Mouse (Mus musculus) embryonic facial prominence, embryonic 10.5 days (tissue): ENCODE data around the gene Heatr9. TPM values are rescaled to one million over a fixed set of nuclear protein-coding genes. Genes with fewer than 3 reads are reported as not detected.
"Not testable (repeated sequence)": the region's sequence is repeated elsewhere in the genome, so short reads cannot be mapped to it uniquely, and the experiment has no call there.

Experiments used
- DNase-seq: peaks from one replicate; pipeline ENCODE4 v3.0.0-alpha.2; 2017; ENCODE audit warnings: low spot score
- H3K27ac ChIP-seq: fragments of 300-500 bp; sonication (generic); replicated peaks from 2 replicates; pipeline ENCODE4 v1.5.1; 2016; ENCODE audit warnings: mild to moderate bottlenecking
- H3K27me3 ChIP-seq: fragments of 300-500 bp; sonication (generic); replicated peaks from 2 replicates; pipeline ENCODE4 v1.6.1; 2016; ENCODE audit warnings: low read depth, mild to moderate bottlenecking; ENCODE audit not compliant: poor library complexity, severe bottlenecking
- H3K36me3 ChIP-seq: fragments of 300-500 bp; sonication (generic); replicated peaks from 2 replicates; pipeline ENCODE4 v1.6.1; 2016; ENCODE audit warnings: mild to moderate bottlenecking, moderate library complexity
- H3K4me1 ChIP-seq: fragments of 300-500 bp; sonication (generic); 2 replicates; pipeline ENCODE4 v1.6.1; 2016
- H3K4me3 ChIP-seq: fragments of 300-500 bp; sonication (generic); 2 replicates; pipeline ENCODE4 v1.5.1; 2016; ENCODE audit warnings: mild to moderate bottlenecking, moderate library complexity
- H3K9me3 ChIP-seq: fragments of 300-500 bp; sonication (generic); 2 replicates; pipeline ENCODE4 v1.6.1; 2016; ENCODE audit warnings: mild to moderate bottlenecking
- WGBS: fragments of 180-500 bp; shearing (Covaris S2); methylation state at CpG from one replicate; pipeline ENCODE4 v1.1.7; 2016; 5-methylcytosine and 5-hydroxymethylcytosine counted together
- polyA plus RNA-seq: library from polyadenylated mRNA; unstranded; fragments of >200 nt; fragmentation: Nextera tagmentation; extraction: Ambion mirVana; gene quantifications from 2 replicates; pipeline ENCODE4 v1.2.1, GENCODE M21; 2016

The Heatr9 gene
- polyA plus RNA-seq, 1 experiment from 2014 or later: not detected

- not testable (repeated sequence) for H3K4me1 ChIP-seq, H3K36me3 ChIP-seq, DNase-seq, H3K27ac ChIP-seq, H3K4me3 ChIP-seq, H3K9me3 ChIP-seq, H3K27me3 ChIP-seq
- 90% methylated on average over 7 of the region's 7 CpGs for WGBS
Observed at GRCm38 (mm10) chr11:83551037-83551436, 29.1 kb upstream of the Heatr9 start.

- H3K27me3 ChIP-seq: no peaks in the 10 kb centered on the region
- no peaks in the 10 kb centered on the region for H3K9me3 ChIP-seq
- H3K27ac ChIP-seq: no peak overlapping the region
- no peak for DNase-seq
- H3K4me1 ChIP-seq: no peaks in the 10 kb centered on the region
- 90% methylated on average over 5 of the region's 5 CpGs for WGBS
- no peaks in the 10 kb centered on the region for H3K36me3 ChIP-seq
- H3K4me3 ChIP-seq: no peak overlapping the region
Observed at GRCm38 (mm10) chr11:83550186-83550632, 28.2 kb upstream of the Heatr9 start.

GRCm38 (mm10) chr11:83544214-83544613 is 22.2 kb upstream of the Heatr9 start:
- Histone ChIP-seq H3K4me1 (no peaks in the 10 kb centered on the region; the same call in 1 of the 2 replicates), H3K27ac (no peak overlapping the region), H3K4me3 (no peak overlapping the region), H3K27me3 (no peaks in the 10 kb centered on the region), H3K36me3 (no peaks in the 10 kb centered on the region), H3K9me3 (no peaks in the 10 kb centered on the region)
- WGBS: 80% methylated on average over 3 of the region's 3 CpGs
- no peak for DNase-seq

- Histone ChIP-seq H3K27ac (no peak overlapping the region), H3K4me1 (no peaks in the 10 kb centered on the region; the same call in 1 of the 2 replicates), H3K9me3 (no peaks in the 10 kb centered on the region), H3K36me3 (no peaks in the 10 kb centered on the region), H3K4me3 (no peak overlapping the region), H3K27me3 (no peaks in the 10 kb centered on the region)
- DNase-seq: no peak
- WGBS: 90% methylated on average over 3 of the region's 3 CpGs
Observed at GRCm38 (mm10) chr11:83541415-83541814, 19.4 kb upstream of the Heatr9 start.

GRCm38 (mm10) chr11:83540931-83541330 is 19.0 kb upstream of the Heatr9 start:
- no peak overlapping the region for H3K27ac ChIP-seq
- H3K36me3 ChIP-seq: no peaks in the 10 kb centered on the region
- DNase-seq: no peak
- no peaks in the 10 kb centered on the region for H3K27me3 ChIP-seq
- no peaks in the 10 kb centered on the region; the same call in 1 of the 2 replicates for H3K4me1 ChIP-seq
- no peaks in the 10 kb centered on the region for H3K9me3 ChIP-seq
- WGBS: 75% methylated on average over 2 of the region's 2 CpGs
- no peak overlapping the region for H3K4me3 ChIP-seq

GRCm38 (mm10) chr11:83538705-83539314 is 16.8 kb upstream of the Heatr9 start:
- WGBS: 78% methylated on average over 3 of the region's 3 CpGs
- H3K27me3 ChIP-seq: no peaks in the 10 kb centered on the region
- no peak for DNase-seq

GRCm38 (mm10) chr11:83536831-83537230 is 14.9 kb upstream of the Heatr9 start:
- Histone ChIP-seq H3K4me1 (peaks cover 13% of the 10 kb centered on the region), H3K36me3 (no peaks in the 10 kb centered on the region), H3K9me3 (no peaks in the 10 kb centered on the region), H3K27ac (no peak overlapping the region), H3K27me3 (no peaks in the 10 kb centered on the region), H3K4me3 (no peak overlapping the region)
- WGBS: 80% methylated on average over 3 of the region's 3 CpGs
- DNase-seq: no peak

More at GRCm38 (mm10) chr11:83538705-83539314, 16.8 kb upstream of the Heatr9 start:
- no peak overlapping the region for H3K4me3 ChIP-seq
- H3K36me3 ChIP-seq: no peaks in the 10 kb centered on the region
- H3K9me3 ChIP-seq: no peaks in the 10 kb centered on the region
- no peak overlapping the region for H3K27ac ChIP-seq
- peaks cover 13% of the 10 kb centered on the region for H3K4me1 ChIP-seq

GRCm38 (mm10) chr11:83534609-83535423 is 12.8 kb upstream of the Heatr9 start:
- Histone ChIP-seq H3K36me3 (no peaks in the 10 kb centered on the region), H3K27ac (no peak overlapping the region), H3K27me3 (no peaks in the 10 kb centered on the region), H3K4me3 (no peak overlapping the region), H3K9me3 (no peaks in the 10 kb centered on the region), H3K4me1 (peaks cover 13% of the 10 kb centered on the region)
- WGBS: 56% methylated on average over 13 of the region's 13 CpGs
- no peak for DNase-seq

- 84% methylated on average over 8 of the region's 8 CpGs for WGBS
- Histone ChIP-seq H3K27ac (no peak overlapping the region; the same call in 1 of the 2 replicates), H3K9me3 (no peaks in the 10 kb centered on the region), H3K36me3 (no peaks in the 10 kb centered on the region), H3K4me1 (peaks cover 13% of the 10 kb centered on the region), H3K27me3 (no peaks in the 10 kb centered on the region), H3K4me3 (no peak overlapping the region)
- no peak for DNase-seq
Observed at GRCm38 (mm10) chr11:83534143-83534542, 12.2 kb upstream of the Heatr9 start.

GRCm38 (mm10) chr11:83533192-83533591 is 11.2 kb upstream of the Heatr9 start:
- no peaks in the 10 kb centered on the region for H3K27me3 ChIP-seq
- WGBS: 91% methylated on average over 1 of the region's 1 CpGs
- H3K36me3 ChIP-seq: no peaks in the 10 kb centered on the region

GRCm38 (mm10) chr11:83530360-83530759 is 8.4 kb upstream of the Heatr9 start, which contains the start of gene Ccl5:
Gene Ccl5 (minus strand): TSS chr11:83530518.
- 86% methylated on average over 5 of the region's 5 CpGs for WGBS
- peaks cover 13% of the 10 kb centered on the region for H3K4me1 ChIP-seq
- H3K27ac ChIP-seq: no peak within 1 kb of the TSS
- DNase-seq: no peak
- H3K4me3 ChIP-seq: no peak within 1 kb of the TSS
- H3K36me3 ChIP-seq: no peaks in the 10 kb centered on the region
- no peaks in the 10 kb centered on the region for H3K9me3 ChIP-seq
- H3K27me3 ChIP-seq: no peaks in the 10 kb centered on the region

More at GRCm38 (mm10) chr11:83533192-83533591, 11.2 kb upstream of the Heatr9 start:
- H3K27ac ChIP-seq: no peak overlapping the region
- DNase-seq: no peak
- H3K9me3 ChIP-seq: no peaks in the 10 kb centered on the region
- peaks cover 13% of the 10 kb centered on the region for H3K4me1 ChIP-seq
- H3K4me3 ChIP-seq: no peak overlapping the region

GRCm38 (mm10) chr11:83529024-83529423 is 7.0 kb upstream of the Heatr9 start:
- Histone ChIP-seq H3K27ac (no peak overlapping the region), H3K27me3 (no peaks in the 10 kb centered on the region), H3K4me1 (peaks cover 1% of the 10 kb centered on the region), H3K9me3 (no peaks in the 10 kb centered on the region), H3K4me3 (no peak overlapping the region), H3K36me3 (no peaks in the 10 kb centered on the region)
- no peak for DNase-seq
- 69% methylated on average over 12 of the region's 12 CpGs for WGBS

GRCm38 (mm10) chr11:83518371-83518770 is 3.6 kb downstream of the Heatr9 start:
- Histone ChIP-seq H3K36me3 (peaks cover 10% of the 10 kb centered on the region; the same call in 1 of the 2 replicates), H3K4me1 (no peaks in the 10 kb centered on the region), H3K27ac (no peak overlapping the region), H3K4me3 (no peak overlapping the region), H3K27me3 (no peaks in the 10 kb centered on the region), H3K9me3 (no peaks in the 10 kb centered on the region)
- no peak for DNase-seq
- WGBS: 76% methylated on average over 6 of the region's 6 CpGs
